Mouse (Mus musculus): ENCODE data around the gene Smpdl3b.

The Smpdl3b gene

DNA sequence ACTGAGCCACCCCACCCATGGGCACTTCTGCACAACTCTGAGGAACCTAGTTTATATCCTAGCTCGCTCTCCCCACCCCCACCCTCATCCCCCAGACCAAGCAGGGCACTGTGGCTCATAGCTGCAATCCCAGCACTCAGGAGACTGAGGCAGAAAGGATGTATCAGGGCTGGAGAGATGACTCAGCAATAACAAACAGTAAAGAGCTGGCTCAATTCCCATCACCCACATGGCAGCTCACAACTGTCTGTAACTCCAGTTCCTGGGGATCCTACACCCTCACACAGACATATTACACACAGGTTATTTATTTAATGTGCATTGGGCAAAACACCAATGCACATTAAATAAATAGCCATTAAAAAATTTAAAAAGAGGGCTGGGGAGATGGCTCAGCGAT, 21.7 kb downstream of the Smpdl3b start:
- in situ Hi-C loops (cut with MboI, MseI) = no loop called here

DNA sequence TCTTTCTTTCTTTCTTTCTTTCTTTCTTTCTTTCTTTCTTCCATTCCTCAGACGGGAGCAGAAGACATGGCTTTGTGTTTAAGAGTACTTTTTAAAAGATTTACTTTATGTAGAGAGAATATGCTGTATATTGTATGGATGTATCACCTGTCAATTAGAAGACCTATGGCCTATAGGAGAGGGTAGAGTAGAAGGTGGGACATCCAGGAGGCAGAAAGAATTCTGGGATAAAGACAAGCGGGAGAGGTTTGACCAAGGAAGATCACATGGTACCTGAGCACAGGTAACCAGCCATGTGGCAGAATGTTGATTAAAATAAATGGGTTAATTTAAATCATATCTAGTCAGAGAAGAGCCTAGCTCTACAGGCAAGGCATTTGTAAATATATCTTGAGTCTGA, 22.3 kb downstream of the Smpdl3b start:
- in situ Hi-C loops (cut with MboI, MseI) = no loop called here

DNA sequence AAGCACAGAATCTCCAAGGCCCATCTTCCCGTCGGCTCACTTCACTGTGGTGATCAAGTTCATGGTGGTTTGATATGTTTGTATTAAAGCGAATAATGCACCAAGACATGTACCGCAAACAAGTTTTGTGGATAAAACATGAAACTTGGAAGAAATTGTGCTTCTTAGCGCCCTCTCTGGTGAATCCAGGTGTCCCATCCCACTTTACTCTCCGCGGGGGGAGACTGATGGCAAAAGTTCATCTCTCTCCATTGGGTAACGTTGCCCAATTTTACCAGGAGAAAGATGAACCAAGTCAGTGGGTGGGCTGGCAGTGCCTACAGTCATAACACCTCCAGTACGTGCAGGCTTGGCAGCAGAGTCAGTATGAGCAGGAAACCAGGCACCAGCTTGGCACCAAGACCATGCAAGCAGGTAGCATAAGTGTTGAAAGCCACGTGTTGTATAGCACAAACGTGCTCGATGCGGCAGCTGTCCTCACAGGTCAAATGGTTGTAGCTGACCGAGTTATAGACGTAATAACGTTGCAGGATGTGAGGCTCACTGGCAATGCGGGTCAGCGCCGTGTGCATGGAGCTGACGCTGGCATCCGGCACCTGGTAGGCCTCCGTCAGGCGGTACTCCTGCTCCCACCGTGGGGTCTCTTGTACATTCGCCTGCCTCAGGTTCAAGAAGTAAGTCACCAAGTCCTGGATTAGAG, 23.8 kb downstream of the Smpdl3b start:
- in situ Hi-C loops (cut with MboI, MseI) = no loop called here

DNA sequence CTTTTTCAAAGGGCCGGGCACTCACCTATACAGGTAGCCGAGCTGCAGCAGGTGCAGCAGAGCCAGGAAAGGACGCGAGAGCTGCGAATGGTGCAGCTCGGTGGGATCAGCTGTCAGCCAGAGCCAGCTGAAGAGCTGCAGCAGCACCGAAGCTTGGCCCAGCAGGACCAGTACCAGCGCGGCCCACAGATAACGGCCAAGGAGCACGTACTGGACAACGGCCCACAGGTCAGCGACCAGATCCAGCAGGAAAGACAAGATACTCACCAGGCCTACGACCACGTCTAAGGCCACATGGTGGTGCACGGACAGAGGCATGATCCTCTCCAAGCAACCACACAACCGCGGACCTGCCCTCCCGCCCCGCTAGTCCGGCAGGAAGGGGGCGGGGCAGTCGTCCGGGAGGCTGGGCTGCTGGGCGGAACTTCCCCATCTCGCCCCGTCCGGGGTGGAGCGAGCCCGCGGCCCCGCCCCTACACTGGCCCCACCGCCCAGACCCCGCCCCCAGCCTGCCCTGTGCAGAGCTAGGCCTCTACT, 24.8 kb downstream of the Smpdl3b start, which contains the start of gene Xkr8:
TSS of gene Xkr8 (minus strand) at position 399 of the 537 bp plus-strand sequence.
- in situ Hi-C loops (cut with MboI, MseI) = no loop called here

DNA sequence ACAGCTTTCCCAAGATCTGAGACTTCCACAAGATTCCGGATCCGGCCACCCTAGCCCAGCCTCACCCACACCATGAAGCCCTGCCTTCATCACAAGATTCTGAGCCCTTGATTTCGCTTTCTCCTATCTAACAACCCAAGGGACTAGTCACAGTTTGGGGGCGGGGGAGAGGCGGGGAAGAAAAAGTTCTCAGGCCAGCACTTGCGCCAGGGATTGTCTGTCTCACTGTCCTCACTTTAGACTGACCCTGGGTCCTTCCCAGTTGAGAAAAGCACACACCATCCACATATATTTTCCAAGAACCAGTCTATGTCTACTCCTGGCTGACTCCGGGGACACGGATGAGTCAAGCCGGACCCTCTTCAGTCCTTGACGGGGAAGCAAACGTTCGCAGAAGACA, 25.4 kb downstream of the Smpdl3b start:
- in situ Hi-C loops (cut with MboI, MseI) = no loop called here

DNA sequence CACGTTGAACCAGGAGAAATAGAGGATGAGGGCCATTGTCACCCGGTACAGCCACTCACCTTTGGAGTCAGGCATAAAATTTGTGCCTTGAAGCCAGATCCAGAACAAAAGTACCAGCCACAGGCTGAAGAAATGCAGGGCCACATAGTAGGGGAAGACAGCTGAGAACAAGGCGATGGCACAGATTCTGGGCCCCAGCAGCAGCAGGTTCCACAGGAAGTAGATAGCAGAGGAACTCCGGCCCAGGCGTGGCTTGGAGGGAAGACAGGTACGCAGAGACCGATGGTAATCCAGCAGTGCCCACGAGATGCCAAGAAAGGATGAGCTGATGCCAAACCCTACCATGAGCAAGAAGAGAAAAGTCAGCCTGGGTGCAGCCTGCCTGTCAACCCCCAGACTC, 28.8 kb downstream of the Smpdl3b start:
- in situ Hi-C loops (cut with MboI, MseI) = no loop called here

DNA sequence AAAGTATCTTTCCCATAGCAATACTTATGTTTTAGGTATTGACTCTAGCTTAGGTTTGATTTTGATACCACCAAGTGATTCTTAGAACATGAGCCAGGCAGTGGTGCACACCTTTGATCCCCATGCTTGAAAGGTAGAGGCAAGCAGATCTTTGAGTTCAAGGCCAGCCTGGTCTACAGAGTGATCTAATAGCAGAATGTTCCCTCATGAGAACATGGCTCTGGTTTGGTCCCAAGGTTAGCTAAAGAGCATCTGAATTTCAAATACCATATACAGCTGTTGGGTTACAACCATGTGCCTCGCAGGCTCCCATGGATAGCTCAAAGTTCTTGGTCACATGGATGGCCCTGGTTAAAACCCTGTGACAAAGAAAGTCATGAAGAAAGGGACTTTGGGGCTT, 38.8 kb downstream of the Smpdl3b start:
- in situ Hi-C loops (cut with MboI, MseI) = no loop called here

DNA sequence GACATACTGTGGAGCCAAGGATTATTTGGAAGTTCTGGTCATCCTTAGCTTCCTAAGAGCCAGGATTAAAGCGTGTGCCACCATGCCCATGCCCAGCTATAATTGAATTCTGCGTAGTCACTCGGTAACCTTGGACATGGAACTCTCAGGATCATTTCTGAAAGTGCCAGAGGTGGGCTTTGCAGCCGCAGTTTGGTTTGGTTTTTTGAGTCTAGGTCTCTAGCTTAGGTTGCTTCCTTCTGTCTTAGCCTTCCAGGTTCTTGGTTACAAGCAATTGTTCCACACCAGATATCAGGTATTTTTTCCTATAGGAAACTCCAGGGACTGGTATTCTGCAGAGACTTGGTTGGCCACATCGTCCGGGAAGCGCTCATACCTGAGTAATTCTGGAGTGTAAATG, 43.9 kb downstream of the Smpdl3b start:
- in situ Hi-C loops (cut with MboI, MseI) = no loop called here

DNA sequence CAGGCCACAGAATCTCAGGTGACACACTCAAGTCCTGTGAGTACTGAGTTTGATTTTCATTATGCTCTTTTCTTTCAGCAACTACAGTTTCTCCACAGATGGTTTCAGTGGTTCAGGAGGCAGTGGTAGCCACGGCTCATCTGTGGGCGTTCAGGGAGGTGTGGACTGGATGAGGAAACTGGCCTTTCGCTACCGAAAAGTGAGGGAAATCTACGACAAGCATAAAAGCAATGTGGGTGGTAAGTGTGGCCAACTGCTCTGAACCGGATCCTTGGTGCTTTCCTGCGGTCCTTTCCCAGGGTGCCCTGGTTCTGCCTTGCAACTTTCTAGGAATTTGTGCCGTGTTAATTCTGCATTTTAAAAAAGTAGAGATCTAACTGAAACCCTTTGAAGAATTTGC, 50.2 kb downstream of the Smpdl3b start:
- in situ Hi-C loops (cut with MboI, MseI) = no loop called here

DNA sequence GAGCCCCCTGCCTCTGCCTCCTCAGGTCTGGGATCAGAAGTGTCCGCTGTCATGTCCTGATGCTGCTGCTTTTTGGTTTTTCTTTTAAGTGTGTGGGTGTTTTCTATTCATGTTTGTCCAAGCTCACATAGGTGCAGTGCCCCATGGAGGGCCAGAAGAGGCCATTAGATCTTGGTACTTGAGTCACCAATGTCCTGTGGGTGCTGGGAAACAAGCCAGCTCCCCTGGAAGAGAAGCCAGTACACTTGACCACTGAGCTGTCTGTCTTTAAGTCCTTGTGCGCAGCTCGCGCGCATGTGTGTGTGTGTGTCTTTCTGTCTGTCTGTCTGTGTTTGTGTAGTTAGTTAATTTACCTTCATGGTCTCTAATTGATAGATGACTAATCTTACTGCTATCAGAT, 55.0 kb downstream of the Smpdl3b start:
- in situ Hi-C loops (cut with MboI, MseI) = no loop called here

DNA sequence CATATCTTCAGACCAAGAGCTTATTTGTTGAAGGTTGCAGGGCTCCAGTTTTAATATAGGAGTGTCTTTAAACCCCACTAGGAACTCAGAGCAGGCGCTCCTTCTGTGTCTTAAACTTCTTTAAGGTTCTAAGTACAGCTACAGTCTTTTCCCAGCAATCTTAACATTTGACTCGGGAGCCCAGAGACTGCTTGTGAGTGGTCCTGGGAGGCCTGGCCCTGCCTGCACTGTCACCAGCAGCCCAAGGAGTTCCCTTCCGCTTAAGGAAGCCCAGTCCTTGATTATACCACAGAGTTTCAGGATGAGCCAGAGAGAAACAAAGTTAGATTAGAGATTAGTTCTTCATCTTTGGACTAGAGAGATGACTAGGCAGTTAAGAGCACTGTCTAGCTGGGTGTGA, 63.7 kb downstream of the Smpdl3b start:
- in situ Hi-C loops (cut with MboI, MseI) = no loop called here

DNA sequence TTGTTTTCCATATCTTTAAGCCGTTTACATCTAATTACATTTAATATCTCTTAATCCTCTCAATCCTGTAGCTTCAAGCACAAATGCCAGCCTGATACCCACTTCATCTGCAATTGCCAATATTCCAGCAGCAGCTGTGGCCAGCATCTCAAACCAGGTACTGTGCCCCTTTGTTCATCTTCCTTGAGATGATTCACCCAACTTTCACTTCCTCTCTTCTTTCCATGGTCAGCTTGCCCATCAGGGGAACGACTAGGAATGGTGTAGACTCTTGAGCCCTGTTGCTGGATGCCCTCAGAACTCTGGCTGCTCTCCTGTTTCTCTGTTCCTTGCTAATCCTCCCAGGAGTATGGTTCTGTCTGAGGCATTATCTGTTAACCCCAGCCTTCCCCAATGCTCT, 67.4 kb downstream of the Smpdl3b start:
- in situ Hi-C loops (cut with MboI, MseI) = no loop called here

All from T-helper 2 cell (primary cell).